In the genomic region with DNA sequence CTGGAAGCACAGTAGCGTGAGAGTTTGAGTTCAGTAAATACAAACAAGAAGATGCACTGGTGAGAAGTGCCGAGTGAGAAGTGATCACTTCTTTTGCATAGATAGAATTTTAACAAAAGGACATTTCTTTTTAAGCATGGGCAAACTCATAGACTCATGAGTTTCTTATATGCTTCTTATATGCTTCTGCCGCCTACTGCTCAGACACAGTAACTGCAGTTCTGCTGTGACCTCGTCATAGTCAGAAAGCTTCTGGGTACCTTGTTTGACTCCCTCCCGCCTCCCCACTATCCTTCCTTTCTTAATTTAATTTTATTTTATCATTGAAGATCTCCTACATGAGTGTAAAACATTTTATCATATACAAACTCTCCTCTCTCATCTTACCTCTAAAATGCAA, we compare ENCODE assay signal across 12 mouse cellular contexts. TPM values are rescaled to one million over a fixed set of nuclear protein-coding genes. Genes with fewer than 3 reads are reported as not detected.
DNase-seq lines count a peak whose midpoint lies in the region; ATAC-seq and TF ChIP-seq lines count a peak whose summit lies in the region.
"Had no signal": no experiment of that assay in that cellular context is flagged by ENCODE, and none has a peak within 500 bp of the region (broad histone marks: within the 10 kb centered on the region; RNA-seq: fewer than 3 reads in every experiment).

No protein-coding gene starts in this region.

- 51% methylated on average over 5 of the region's 5 CpGs for WGBS in kidney, embryonic 15.5 days

- H3K36me3 ChIP-seq in kidney, embryonic 15.5 days = no peaks in the 10 kb centered on the region
- H3K36me3 ChIP-seq in G1E (replicated peaks) = no peaks in the 10 kb centered on the region
- H3K36me3 ChIP-seq: heart, embryonic 15.5 days; neural tube, embryonic 13.5 days had no signal

- H3K27ac ChIP-seq in kidney, embryonic 15.5 days = no peak overlapping the region
- H3K27ac ChIP-seq: heart, embryonic 15.5 days; neural tube, embryonic 13.5 days had no signal

- no peak overlapping the region for H3K4me3 ChIP-seq in kidney, embryonic 15.5 days (replicated peaks)
- no peak overlapping the region for H3K4me3 ChIP-seq in G1E (ENCODE audit: low read depth, low read length)
- H3K4me3 ChIP-seq: heart, embryonic 15.5 days; neural tube, embryonic 13.5 days had no signal

- H3K4me1 ChIP-seq in kidney, embryonic 15.5 days = no peaks in the 10 kb centered on the region
- H3K4me1 ChIP-seq in G1E (ENCODE audit: insufficient read depth, low read depth, low read length) = peaks cover 17% of the 10 kb centered on the region

- H3K9me3 ChIP-seq in kidney, embryonic 15.5 days (replicated peaks) = no peaks in the 10 kb centered on the region
- H3K9me3 ChIP-seq in G1E (replicated peaks) = no peaks in the 10 kb centered on the region
- H3K9me3 ChIP-seq: heart, embryonic 15.5 days; neural tube, embryonic 13.5 days had no signal

- peak; percentile 27 for DNase-seq in adrenal gland, postnatal 10 days
- DNase-seq in adrenal gland, postnatal 25 days = no peak
- peak; percentile 18 for DNase-seq in kidney, postnatal 10 days
- DNase-seq in G1E (ENCODE audit: low spot score) = no peak
- peak; percentile 22 for DNase-seq in induced T-regulatory cell, adult 2 months (ENCODE audit: low read depth)
- DNase-seq in spleen, adult 18-20 months = no peak
- DNase-seq in ovary, postnatal 14 days (ENCODE audit: low spot score) = no peak

- H3K4me2 ChIP-seq in kidney, embryonic 15.5 days = no peak overlapping the region
- H3K4me2 ChIP-seq: heart, embryonic 15.5 days; neural tube, embryonic 13.5 days had no signal

- TF ChIP-seq CTCF in G1E (IDR thresholded peaks at IDR 0.05; ENCODE audit: low read depth, low read length) = peak; percentile 42; the same call in 1 of the 2 replicates

- H3K9ac ChIP-seq in kidney, embryonic 15.5 days = no peak overlapping the region
- H3K9ac ChIP-seq: heart, embryonic 15.5 days; neural tube, embryonic 13.5 days had no signal

- no peak for ATAC-seq in kidney, embryonic 15.5 days (replicated peaks; ENCODE audit: low FRiP score)
- peak; percentile 49; the same call in 1 of the 2 replicates for ATAC-seq in G1E (ENCODE audit: extremely low read depth, insufficient number of reproducible peaks, low FRiP score, poor library complexity, severe bottlenecking)

- H3K27me3 ChIP-seq in kidney, embryonic 15.5 days = no peaks in the 10 kb centered on the region
- no peaks in the 10 kb centered on the region for H3K27me3 ChIP-seq in G1E (ENCODE audit: insufficient read depth, low read length)
- H3K27me3 ChIP-seq: CH12.LX; heart, embryonic 15.5 days; neural tube, embryonic 13.5 days had no signal

RNA-seq across cellular contexts. Expression of a gene that starts 26.5 kb away (rescaled TPM):
- 10 to 100 TPM; 11.4 to 13.0 TPM for total RNA-seq in adrenal gland, postnatal 10 days (2021)
- 29.4 and 35.8 TPM in 2 replicates for total RNA-seq in adrenal gland, postnatal 25 days (2021)
- 8.9 and 9.8 TPM in 2 replicates for polyA plus RNA-seq in kidney, embryonic 15.5 days (2015; fragmentation: Nextera tagmentation; extraction: Ambion mirVana)
- total RNA-seq in G1E (2014; fragmentation: Nextera tagmentation) = 18.0 and 19.3 TPM in 2 replicates
- total RNA-seq in G1E (2017) = 6.4 and 6.7 TPM in 2 replicates
- polyA plus RNA-seq in G1E (2012) = 23.8 and 26.9 TPM in 2 replicates
- total RNA-seq: CH12.LX had no signal

RNA-seq across cellular contexts. Expression of a gene that starts 36.3 kb away (rescaled TPM):
- total RNA-seq in adrenal gland, postnatal 10 days (2021) = not detected
- not detected in 2 replicates for total RNA-seq in adrenal gland, postnatal 25 days (2021)
- polyA plus RNA-seq in kidney, embryonic 15.5 days (2015; fragmentation: Nextera tagmentation; extraction: Ambion mirVana) = not detected in 2 replicates
- total RNA-seq in G1E (2014; fragmentation: Nextera tagmentation) = 6.4 TPM in 1 of 2 replicates, not detected in the other
- total RNA-seq in G1E (2017) = not detected in 2 replicates
- not detected in 2 replicates for polyA plus RNA-seq in G1E (2012)
- total RNA-seq: CH12.LX had no signal
- polyA plus RNA-seq: heart, embryonic 15.5 days; limb, embryonic 14.5 days; neural tube, embryonic 13.5 days had no signal

Comparison
In these comparisons a context has a peak if more than half of its experiments do, and no peak if none do; other contexts are left out.
1. DNase-seq: peak in adrenal gland, postnatal 10 days (single experiment), kidney, postnatal 10 days (single experiment) and induced T-regulatory cell, adult 2 months (single experiment); none in adrenal gland, postnatal 25 days (single experiment), G1E (single experiment), spleen, adult 18-20 months (0 of 2) and ovary, postnatal 14 days (single experiment).